Mouse (Mus musculus) testis, adult 2 months (tissue): Measurements from ENCODE around the gene G0s2. TPM values are rescaled to one million over a fixed set of nuclear protein-coding genes. Genes with fewer than 3 reads are reported as not detected.

Experiments used
- H3K27ac ChIP-seq: fragments of 200-500 bp; 2 replicates; pipeline ENCODE4 v1.5.1; 2012; ENCODE audit warnings: low read depth, low read length; ENCODE audit not compliant: control insufficient read depth, insufficient read depth
- H3K27me3 ChIP-seq: fragments of 200-500 bp; 2 replicates; pipeline ENCODE4 v1.6.1; 2012; ENCODE audit warnings: mild to moderate bottlenecking, low read length, moderate library complexity; ENCODE audit not compliant: control insufficient read depth, insufficient read depth
- H3K36me3 ChIP-seq: fragments of 200-500 bp; 2 replicates; pipeline ENCODE4 v1.6.1; 2012; ENCODE audit warnings: mild to moderate bottlenecking, low read length; ENCODE audit not compliant: control insufficient read depth, insufficient read depth
- H3K4me1 ChIP-seq: fragments of 200-500 bp; 2 replicates; pipeline ENCODE4 v1.6.1; 2012; ENCODE audit warnings: low read length; ENCODE audit not compliant: control insufficient read depth, insufficient read depth
- H3K4me3 ChIP-seq: fragments of 200-500 bp; 2 replicates; pipeline ENCODE4 v1.5.1; 2012; ENCODE audit warnings: low read depth, mild to moderate bottlenecking, low read length, moderate library complexity, mixed read lengths; ENCODE audit not compliant: control insufficient read depth
- CTCF ChIP-seq: fragments of 200-500 bp; IDR thresholded peaks from 2 replicates; pipeline ENCODE4 v1.5.1; 2012; ENCODE audit warnings: low read depth, mild to moderate bottlenecking, inconsistent platforms, low read length, moderate library complexity; ENCODE audit not compliant: control insufficient read depth, insufficient read depth, insufficient replicate concordance
- POLR2A ChIP-seq: fragments of 200-500 bp; IDR thresholded peaks from 2 replicates; pipeline ENCODE4 v1.6.1; 2012; ENCODE audit warnings: low read depth, mild to moderate bottlenecking, inconsistent platforms, low read length, moderate library complexity; ENCODE audit not compliant: control insufficient read depth
- polyA plus RNA-seq: library from polyadenylated mRNA; depleted of rRNA; stranded (reverse); fragments of >200 nt; gene quantifications from 2 replicates; pipeline ENCODE4 v1.2.3, GENCODE M21; 2012; rRNA removed

The G0s2 gene
- polyA plus RNA-seq: 8.5 and 9.5 TPM in 2 replicates

DNA sequence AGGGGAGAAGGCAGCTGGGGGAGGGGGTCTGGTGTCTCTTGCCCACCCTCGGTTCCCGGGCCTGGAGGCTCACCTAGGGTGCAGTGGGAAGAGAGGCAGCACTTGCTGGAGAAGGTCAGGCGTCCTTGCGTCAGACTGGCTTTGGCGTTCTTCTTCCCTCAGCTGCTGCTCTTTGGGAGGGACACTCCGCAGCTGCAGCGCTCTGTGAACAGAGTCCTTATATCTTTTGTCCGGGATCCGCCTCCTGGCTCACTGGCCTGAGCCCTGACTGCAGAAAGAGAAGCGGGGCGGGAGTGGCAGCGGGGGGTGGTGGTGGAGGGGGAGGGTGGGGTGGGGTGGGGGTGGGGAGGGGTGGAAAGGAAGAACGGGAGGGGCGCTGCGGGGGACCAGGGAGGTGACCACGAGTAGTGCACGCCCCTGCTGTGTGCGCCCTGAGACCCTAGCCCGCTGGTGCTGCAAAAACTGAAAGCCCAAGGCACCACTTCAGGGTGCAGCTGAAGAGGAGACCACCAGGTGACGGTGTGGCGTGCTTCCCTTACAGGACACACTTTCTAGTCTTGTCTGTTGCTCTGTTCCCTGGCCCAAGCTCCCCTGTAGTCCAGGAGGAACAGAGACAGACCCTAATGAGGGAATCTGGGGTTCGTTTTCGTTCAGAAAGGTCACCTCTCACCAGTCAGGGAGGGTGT lies at the start of gene G0s2:
Gene G0s2 (minus strand): TSS at position 302 of the 686 bp plus-strand sequence.
- TF ChIP-seq CTCF (peak; percentile 33; the same call in 1 of the 2 replicates), POLR2A (peak; percentile 69)
- H3K36me3 ChIP-seq: no peaks in the 10 kb centered on the region
- H3K27ac ChIP-seq: peak within 1 kb of the TSS; percentile 87
- H3K4me1 ChIP-seq: peaks cover 9% of the 10 kb centered on the region
- H3K4me3 ChIP-seq: peak within 1 kb of the TSS; percentile 76
- H3K27me3 ChIP-seq: no peaks in the 10 kb centered on the region

DNA sequence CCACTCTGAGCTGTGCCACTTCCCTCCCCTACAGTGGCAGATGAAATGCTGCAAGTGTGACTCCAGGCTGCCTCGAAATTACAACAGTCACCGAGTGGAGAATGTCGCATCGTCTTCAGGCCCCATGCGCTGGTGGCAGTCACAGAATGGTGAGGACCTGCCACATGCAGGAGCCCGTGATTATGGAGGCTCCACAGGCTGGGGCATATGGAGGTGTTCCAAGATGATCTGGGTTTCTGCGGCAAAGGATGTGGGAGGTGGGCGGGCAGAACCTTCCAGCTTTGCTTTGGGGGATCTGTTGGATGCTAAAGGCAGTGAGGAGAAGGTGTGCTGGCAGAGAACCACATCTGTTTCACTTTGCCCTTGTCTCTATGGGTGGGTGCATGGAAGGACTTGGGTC lies 47.4 kb upstream of the G0s2 start:
- Histone ChIP-seq H3K27ac (no peak overlapping the region), H3K4me1 (no peaks in the 10 kb centered on the region; the same call in 1 of the 2 replicates), H3K27me3 (no peaks in the 10 kb centered on the region), H3K36me3 (no peaks in the 10 kb centered on the region), H3K4me3 (no peak overlapping the region)
- TF ChIP-seq POLR2A: no peak
- TF ChIP-seq CTCF: no peak

DNA sequence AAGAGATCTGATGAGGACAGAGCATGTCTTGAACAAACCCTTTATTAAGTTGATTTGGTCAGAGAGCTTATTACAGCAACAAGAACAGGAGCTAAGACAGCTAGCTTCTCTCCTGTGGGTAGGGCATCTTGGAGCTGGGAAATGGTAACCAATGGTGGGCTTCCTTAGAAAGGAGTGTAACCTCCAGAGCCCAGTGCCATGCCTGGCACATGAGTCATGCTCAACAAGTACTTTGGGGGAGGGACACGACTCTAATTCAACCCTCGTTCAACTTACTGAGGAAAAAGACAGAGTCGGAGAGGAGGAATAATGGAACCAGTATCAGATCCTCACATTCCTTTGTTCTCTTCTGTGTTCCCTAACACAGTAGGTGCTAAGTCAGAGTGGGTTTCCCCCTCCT lies 46.7 kb upstream of the G0s2 start:
- no peaks in the 10 kb centered on the region; the same call in 1 of the 2 replicates for H3K4me1 ChIP-seq
- H3K4me3 ChIP-seq: no peak overlapping the region

DNA sequence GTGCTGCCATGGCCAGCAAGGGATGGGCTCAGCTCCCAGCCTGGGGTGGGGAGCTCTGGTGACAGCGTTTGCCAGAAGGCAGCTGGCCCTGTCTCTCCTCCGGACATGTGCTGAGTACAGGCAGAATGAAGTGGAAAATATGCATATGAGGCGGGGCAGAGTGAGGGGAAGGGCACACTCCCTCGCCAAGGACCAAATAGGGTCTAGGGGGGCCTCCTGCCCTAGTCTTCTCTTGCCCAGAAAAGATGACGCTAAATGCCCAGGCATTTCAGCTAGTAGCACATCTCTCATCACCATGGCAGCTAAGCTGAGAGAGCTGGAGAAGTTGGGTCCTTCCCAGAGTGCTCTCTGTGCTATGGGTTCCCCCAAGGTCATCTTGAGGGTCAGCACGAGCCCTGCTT lies 44.1 kb upstream of the G0s2 start:
- TF ChIP-seq POLR2A (no peak), CTCF (no peak)
- Histone ChIP-seq H3K27ac (peak overlapping the region; percentile 39), H3K36me3 (no peaks in the 10 kb centered on the region), H3K4me1 (no peaks in the 10 kb centered on the region; the same call in 1 of the 2 replicates), H3K27me3 (no peaks in the 10 kb centered on the region), H3K4me3 (no peak overlapping the region)

More for the DNA sequence above, 46.7 kb upstream of the G0s2 start:
- H3K36me3 ChIP-seq: no peaks in the 10 kb centered on the region
- H3K27ac ChIP-seq: no peak overlapping the region
- TF ChIP-seq CTCF (no peak), POLR2A (no peak)
- H3K27me3 ChIP-seq: no peaks in the 10 kb centered on the region

DNA sequence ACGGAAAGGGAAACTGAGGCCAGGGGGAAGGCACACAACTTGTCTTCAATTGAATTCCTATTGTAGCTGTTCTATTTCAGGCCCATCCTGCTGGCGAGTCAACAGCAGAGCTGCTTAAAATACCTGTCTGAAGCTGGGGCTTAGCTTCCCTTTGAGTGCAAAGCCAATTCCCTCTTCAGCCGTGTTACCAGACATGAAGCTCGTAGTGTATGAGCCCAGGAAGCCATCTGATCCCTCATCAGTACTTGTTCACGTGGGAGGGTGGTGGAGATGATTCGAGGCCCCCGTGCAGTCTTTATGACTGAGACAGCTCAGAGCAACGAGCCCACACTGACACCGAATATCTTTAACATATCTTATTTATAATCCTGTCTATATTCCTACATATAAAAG lies 43.3 kb upstream of the G0s2 start:
- Histone ChIP-seq H3K36me3 (no peaks in the 10 kb centered on the region), H3K27me3 (no peaks in the 10 kb centered on the region), H3K4me1 (no peaks in the 10 kb centered on the region; the same call in 1 of the 2 replicates), H3K4me3 (no peak overlapping the region), H3K27ac (peak overlapping the region; percentile 70)
- TF ChIP-seq POLR2A (no peak), CTCF (no peak)

DNA sequence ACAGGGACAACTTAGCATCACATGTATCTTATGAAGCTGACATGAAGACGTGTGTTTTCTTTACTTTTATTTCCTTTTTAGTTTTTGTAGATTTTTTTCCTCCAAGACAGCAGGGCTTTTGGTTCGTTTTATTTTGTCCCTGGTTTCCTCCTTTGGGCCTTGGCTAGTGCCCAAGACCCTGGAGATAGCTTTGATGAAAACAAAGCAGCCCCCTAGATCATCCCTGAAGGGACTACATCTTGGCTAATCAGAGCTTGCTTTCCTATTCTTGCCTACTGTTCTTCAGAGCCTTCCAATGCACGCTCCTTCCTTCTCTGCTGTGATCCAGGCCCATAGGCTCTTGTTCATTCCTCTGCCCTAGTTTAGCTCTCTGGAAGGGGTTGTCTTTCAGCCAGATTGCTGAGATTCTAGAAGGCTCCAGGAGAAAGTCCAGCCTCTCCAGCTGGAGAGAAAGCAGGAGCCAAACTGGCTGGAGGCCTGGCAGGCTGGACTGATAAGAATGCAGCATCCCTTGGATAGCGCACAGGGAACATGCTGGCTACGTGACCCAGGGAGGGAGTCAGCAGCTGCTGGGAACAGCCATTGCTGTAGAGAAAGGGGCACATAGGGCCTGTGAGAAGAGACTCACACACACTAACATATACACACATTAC lies 42.8 kb upstream of the G0s2 start:
- H3K36me3 ChIP-seq: no peaks in the 10 kb centered on the region

DNA sequence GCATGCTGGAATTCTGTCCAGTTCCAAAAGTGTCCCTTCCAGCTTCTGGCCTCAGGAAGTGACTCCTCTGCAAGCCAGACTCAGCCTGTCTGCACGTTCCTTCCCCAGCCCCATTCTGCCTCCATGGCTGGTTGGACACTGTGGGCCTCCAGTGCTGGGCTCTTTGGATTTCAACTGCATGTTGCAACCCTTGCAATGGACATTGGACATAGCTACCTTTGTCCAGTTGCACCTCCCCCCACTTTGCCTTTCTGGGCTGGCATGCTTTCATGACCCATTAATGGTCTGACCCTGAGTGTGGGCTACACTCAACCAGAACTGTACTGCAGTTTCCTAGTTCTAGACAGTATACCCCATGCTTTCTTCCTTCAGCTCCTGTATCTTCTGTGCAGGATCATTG lies 38.6 kb upstream of the G0s2 start:
- TF ChIP-seq POLR2A: no peak
- TF ChIP-seq CTCF: no peak
- no peak overlapping the region for H3K4me3 ChIP-seq
- H3K36me3 ChIP-seq: no peaks in the 10 kb centered on the region
- no peaks in the 10 kb centered on the region for H3K4me1 ChIP-seq
- no peaks in the 10 kb centered on the region for H3K27me3 ChIP-seq
- H3K27ac ChIP-seq: no peak overlapping the region

More for the DNA sequence above, 42.8 kb upstream of the G0s2 start:
- Histone ChIP-seq H3K27me3 (no peaks in the 10 kb centered on the region), H3K27ac (no peak overlapping the region), H3K4me3 (no peak overlapping the region), H3K4me1 (no peaks in the 10 kb centered on the region; the same call in 1 of the 2 replicates)
- TF ChIP-seq POLR2A (no peak), CTCF (no peak)
